Mouse (Mus musculus): ENCODE data around the gene Pawr. TPM values are rescaled to one million over a fixed set of nuclear protein-coding genes. Genes with fewer than 3 reads are reported as not detected.

The Pawr gene
- polyA plus RNA-seq, 1 experiment from 2014 or later: 9.9 TPM

DNA sequence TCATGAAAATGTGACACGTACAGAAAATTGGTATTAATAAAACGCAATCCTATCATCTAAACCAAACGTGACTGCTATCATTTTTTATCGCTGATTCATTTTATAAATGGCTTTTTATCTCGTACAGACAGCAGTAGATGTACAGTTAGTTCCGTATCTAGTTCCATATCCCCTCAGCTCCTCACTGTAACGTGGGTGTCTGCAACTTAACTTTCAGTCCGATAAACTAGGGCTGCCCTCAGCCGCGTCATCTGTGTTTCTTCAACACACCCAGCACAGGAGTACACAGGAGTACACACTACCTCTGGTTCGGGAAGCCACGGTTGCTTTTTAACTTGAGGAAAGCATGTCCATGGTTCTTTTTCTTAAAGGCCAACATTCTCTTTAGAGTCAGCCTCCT is 63.3 kb downstream of the Pawr start:
- no peak for ATAC-seq (ENCODE audit: extremely low read depth, insufficient number of reproducible peaks, low FRiP score, low TSS enrichment)
- WGBS: 72% methylated on average over 12 of the region's 12 CpGs
- Histone ChIP-seq H3K9ac (no peak overlapping the region), H3K36me3 (no peaks in the 10 kb centered on the region), H3K4me3 (no peak overlapping the region), H3K27ac (replicated peaks) (no peak overlapping the region), H3K27me3 (replicated peaks) (no peaks in the 10 kb centered on the region), H3K9me3 (no peaks in the 10 kb centered on the region), H3K4me2 (no peak overlapping the region), H3K4me1 (peaks cover 40% of the 10 kb centered on the region)

DNA sequence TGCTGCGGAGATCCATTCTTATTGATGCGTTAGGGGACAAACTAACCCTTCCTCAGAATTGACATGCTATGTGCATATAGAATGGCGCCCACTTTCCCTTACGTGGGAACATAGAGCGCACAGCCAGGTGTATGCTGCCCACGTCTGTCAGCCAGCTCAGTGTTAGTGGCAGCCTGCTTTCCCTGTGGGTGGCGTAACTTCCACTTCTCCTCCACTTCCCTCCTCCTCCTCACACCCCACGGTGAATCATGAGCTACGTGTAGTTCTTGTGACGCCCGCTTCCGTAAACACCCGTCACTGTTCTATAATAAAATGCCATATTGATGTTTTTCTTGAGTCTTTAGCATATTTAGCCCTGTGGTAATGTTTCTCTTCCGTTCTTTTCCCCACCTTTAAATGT is 63.7 kb downstream of the Pawr start:
- Histone ChIP-seq H3K4me2 (no peak overlapping the region), H3K4me3 (no peak overlapping the region), H3K27me3 (replicated peaks) (no peaks in the 10 kb centered on the region), H3K36me3 (no peaks in the 10 kb centered on the region), H3K9ac (no peak overlapping the region), H3K9me3 (no peaks in the 10 kb centered on the region), H3K27ac (replicated peaks) (no peak overlapping the region), H3K4me1 (peaks cover 36% of the 10 kb centered on the region)
- 91% methylated on average over 14 of the region's 14 CpGs for WGBS
- no peak for ATAC-seq (ENCODE audit: extremely low read depth, insufficient number of reproducible peaks, low FRiP score, low TSS enrichment)

DNA sequence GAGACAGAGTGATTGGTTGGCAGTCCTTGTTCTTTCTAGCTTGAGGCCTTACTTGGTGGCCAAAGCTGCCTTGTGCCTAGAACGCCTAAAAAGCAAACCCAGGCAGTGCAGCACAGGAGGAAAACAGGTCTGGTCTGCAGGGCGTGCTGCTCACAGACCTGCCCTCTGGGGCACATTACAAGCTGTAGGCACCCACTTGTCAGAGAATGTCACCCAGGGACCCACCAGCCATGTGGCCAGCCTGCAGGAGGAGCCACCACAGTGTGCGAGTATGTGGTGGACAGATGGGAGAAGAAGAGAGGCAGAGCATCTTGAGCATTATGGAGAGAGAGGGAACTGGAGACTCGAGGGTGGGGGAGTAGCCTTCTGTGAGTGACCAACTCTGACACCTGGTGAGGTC is 70.8 kb downstream of the Pawr start:
- H3K4me2 ChIP-seq: no peak overlapping the region
- H3K27me3 ChIP-seq (replicated peaks): no peaks in the 10 kb centered on the region
- no peak overlapping the region for H3K27ac ChIP-seq (replicated peaks)
- WGBS: 76% methylated on average over 4 of the region's 4 CpGs
- no peaks in the 10 kb centered on the region for H3K36me3 ChIP-seq
- no peak overlapping the region for H3K4me3 ChIP-seq
- peaks cover 44% of the 10 kb centered on the region for H3K4me1 ChIP-seq
- H3K9ac ChIP-seq: no peak overlapping the region
- no peak for ATAC-seq (ENCODE audit: extremely low read depth, insufficient number of reproducible peaks, low FRiP score, low TSS enrichment)
- no peaks in the 10 kb centered on the region for H3K9me3 ChIP-seq

DNA sequence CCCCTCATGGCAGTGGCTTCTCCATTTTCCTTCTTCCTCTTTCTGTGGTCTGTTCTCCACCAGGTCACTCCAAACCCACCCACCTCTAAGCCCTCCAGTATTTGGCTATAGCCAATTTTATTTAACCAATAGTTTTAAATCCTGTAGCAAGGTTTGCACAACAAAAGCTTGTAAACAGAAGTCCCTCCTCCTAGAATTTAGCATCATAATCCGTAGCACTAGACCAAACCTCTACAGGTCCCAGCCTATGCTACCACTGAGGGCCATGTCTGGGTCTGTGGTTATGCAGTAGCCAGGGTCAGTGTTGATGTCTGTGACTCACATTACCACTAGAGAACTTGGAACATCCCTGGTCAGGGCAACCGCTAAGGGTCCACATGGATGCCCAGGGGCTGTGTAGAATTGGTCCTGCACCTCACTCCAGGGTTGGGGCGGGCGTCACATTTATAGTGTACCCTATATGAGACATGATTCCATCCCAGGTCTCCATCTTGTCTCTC is 71.5 kb downstream of the Pawr start:
- H3K27ac ChIP-seq (replicated peaks): no peak overlapping the region
- H3K9ac ChIP-seq: no peak overlapping the region
- H3K27me3 ChIP-seq (replicated peaks): no peaks in the 10 kb centered on the region
- H3K4me2 ChIP-seq: no peak overlapping the region
- no peaks in the 10 kb centered on the region for H3K9me3 ChIP-seq
- H3K36me3 ChIP-seq: no peaks in the 10 kb centered on the region
- H3K4me1 ChIP-seq: peaks cover 50% of the 10 kb centered on the region
- ATAC-seq (ENCODE audit: extremely low read depth, insufficient number of reproducible peaks, low FRiP score, low TSS enrichment): no peak
- no peak overlapping the region for H3K4me3 ChIP-seq
- WGBS: 93% methylated on average over 4 of the region's 4 CpGs

DNA sequence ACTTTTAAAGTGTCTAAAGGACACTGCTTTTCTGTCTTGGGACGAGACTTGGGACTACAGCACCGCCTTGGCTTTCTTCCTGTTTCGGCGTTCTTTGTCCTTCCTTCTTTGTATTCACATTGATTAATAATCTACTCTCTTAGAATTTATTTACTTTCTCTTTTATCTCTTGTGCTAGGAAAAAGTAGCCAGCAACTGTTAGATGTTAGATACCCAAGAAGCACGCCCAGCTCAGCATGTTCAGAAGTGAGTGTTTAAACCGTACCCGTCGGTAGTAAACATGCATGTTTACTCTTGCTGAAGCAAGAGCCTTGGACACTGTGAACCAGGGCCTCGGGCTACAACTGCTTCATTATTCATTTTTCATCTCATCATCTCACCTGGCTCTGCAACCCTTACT is 72.2 kb downstream of the Pawr start:
- Histone ChIP-seq H3K9ac (no peak overlapping the region), H3K4me1 (peaks cover 50% of the 10 kb centered on the region), H3K4me3 (no peak overlapping the region), H3K27ac (replicated peaks) (no peak overlapping the region), H3K27me3 (replicated peaks) (no peaks in the 10 kb centered on the region), H3K36me3 (no peaks in the 10 kb centered on the region), H3K4me2 (no peak overlapping the region), H3K9me3 (no peaks in the 10 kb centered on the region)
- no peak for ATAC-seq (ENCODE audit: extremely low read depth, insufficient number of reproducible peaks, low FRiP score, low TSS enrichment)
- WGBS: 78% methylated on average over 9 of the region's 9 CpGs

DNA sequence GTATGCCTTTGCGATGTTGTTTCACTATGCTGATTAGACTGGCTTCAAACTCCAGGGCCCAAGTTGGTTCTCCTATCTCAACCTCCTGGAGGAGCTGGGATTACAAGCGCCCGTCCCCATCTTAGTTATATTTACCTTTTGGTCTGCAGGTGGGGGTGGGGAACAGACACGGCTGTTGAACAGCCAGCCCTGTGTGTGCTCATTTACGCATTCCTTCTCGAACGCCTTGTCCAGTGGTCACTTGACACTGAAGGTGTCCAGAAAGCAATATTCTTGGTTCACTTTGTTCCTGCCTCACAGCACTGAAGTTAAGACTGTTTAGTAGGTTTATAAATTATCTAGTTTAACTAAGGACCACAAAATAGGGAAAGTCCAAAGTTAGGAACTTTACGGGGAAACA is 73.2 kb downstream of the Pawr start:
- no peaks in the 10 kb centered on the region for H3K36me3 ChIP-seq
- H3K9me3 ChIP-seq: no peaks in the 10 kb centered on the region
- ATAC-seq (ENCODE audit: extremely low read depth, insufficient number of reproducible peaks, low FRiP score, low TSS enrichment): no peak
- H3K4me3 ChIP-seq: no peak overlapping the region
- H3K27me3 ChIP-seq (replicated peaks): no peaks in the 10 kb centered on the region
- 36% methylated on average over 8 of the region's 8 CpGs for WGBS
- no peak overlapping the region for H3K27ac ChIP-seq (replicated peaks)
- peak overlapping the region; percentile 37 for H3K4me2 ChIP-seq
- H3K4me1 ChIP-seq: peaks cover 52% of the 10 kb centered on the region
- no peak overlapping the region for H3K9ac ChIP-seq

DNA sequence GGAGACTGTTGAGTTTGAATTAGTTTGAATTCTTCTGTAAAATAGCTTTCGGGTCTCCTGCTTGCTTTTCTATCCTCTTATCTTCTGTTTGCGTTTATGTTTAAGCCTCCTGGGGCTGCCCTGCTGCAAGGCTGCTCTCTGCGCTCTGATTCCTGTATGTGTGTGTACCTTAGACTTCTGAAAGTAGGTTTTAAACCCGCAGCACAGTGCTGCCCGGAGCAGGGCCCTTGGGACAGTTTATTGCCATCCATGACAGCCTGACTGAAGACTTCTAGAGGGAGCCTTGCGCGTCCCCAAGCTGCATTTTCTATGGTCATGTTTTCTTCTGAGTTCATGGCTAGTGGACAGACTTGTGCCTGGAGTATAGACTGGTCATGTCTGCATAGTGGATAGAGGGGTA is 74.0 kb downstream of the Pawr start:
- Histone ChIP-seq H3K4me2 (no peak overlapping the region), H3K27me3 (replicated peaks) (no peaks in the 10 kb centered on the region), H3K9ac (0 out of 2 replicates have a peak overlapping the region, but pooled peaks have one; percentile 16), H3K9me3 (no peaks in the 10 kb centered on the region), H3K27ac (replicated peaks) (peak overlapping the region; percentile 42; the same call in 1 of the 2 replicates), H3K4me1 (peaks cover 52% of the 10 kb centered on the region), H3K36me3 (no peaks in the 10 kb centered on the region), H3K4me3 (no peak overlapping the region)
- ATAC-seq (ENCODE audit: extremely low read depth, insufficient number of reproducible peaks, low FRiP score, low TSS enrichment): no peak
- WGBS: 34% methylated on average over 7 of the region's 7 CpGs

DNA sequence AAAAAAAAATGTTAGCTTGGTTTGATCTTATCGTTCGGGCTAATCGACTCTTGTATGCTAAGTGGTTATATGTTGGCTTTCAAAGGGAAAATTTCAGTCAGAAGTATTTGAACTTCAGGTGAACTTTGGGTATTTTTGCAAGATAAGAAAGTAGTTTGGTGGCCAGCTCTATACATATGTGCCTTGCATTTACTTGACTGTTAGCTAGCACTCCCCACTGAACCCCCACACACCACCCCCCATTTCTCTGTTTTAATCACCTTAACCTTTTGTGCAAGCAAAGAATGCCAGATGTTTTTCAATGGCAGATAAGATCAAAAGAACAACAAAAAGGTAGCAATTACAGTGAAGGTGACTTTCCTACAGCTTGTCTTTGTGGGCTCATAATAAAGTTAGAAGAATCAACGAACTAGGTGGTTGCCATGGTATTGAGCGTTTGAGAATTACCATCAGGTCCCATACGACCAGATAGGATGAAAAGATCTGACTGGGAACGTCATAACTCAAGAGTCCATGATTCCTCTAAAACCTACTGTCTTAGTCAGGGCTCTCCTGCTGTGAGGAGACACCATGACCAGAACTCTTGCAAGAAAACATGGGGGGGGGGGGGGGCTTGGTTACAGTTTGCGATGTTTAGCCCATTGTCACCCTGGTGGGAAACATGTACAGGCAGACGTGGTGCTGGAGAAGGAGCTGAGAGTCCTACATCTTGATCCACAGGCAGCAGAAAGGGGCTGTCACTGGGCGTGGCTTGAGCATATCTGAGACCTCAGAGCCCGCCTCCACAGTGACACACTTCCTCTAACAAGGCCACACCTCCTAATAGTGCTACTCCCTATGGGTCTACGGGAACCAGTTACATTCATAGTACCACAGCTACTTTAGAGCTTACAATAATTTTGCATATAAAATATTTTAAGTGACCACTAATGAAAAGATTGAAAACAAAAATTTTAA is 75.2 kb downstream of the Pawr start:
- Histone ChIP-seq H3K9me3 (no peaks in the 10 kb centered on the region), H3K4me1 (peaks cover 52% of the 10 kb centered on the region), H3K9ac (no peak overlapping the region), H3K27ac (replicated peaks) (0 out of 2 replicates have a peak overlapping the region, but pooled peaks have one; percentile 24), H3K36me3 (peaks cover 11% of the 10 kb centered on the region), H3K27me3 (replicated peaks) (no peaks in the 10 kb centered on the region), H3K4me3 (no peak overlapping the region), H3K4me2 (no peak overlapping the region)
- 79% methylated on average over 12 of the region's 12 CpGs for WGBS
- no peak for ATAC-seq (ENCODE audit: extremely low read depth, insufficient number of reproducible peaks, low FRiP score, low TSS enrichment)

DNA sequence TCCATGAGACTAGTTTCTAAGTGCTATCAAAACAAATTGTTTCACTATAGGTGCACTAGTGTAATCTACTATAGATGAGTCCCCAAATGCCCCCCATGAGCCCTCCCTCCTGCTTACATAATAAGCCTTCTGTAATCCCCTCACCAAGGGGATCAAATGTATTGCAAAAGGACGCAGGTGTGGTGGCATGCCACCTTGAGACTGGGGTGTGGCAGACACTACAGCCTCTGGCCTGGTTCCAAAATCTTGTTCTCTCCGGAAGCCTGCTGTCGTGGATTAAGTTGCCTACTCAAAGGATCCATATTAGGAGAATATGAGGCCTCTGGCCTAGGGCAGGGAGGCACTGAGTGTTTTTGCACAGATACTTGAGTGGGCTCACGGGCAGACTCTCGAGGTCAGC is 76.1 kb downstream of the Pawr start:
- Histone ChIP-seq H3K4me1 (peaks cover 52% of the 10 kb centered on the region), H3K4me3 (no peak overlapping the region), H3K36me3 (peaks cover 17% of the 10 kb centered on the region), H3K27ac (replicated peaks) (peak overlapping the region; percentile 36; the same call in 1 of the 2 replicates), H3K9ac (no peak overlapping the region), H3K4me2 (no peak overlapping the region), H3K27me3 (replicated peaks) (no peaks in the 10 kb centered on the region), H3K9me3 (no peaks in the 10 kb centered on the region)
- ATAC-seq (ENCODE audit: extremely low read depth, insufficient number of reproducible peaks, low FRiP score, low TSS enrichment): 0 out of 2 replicates have a peak, but pooled peaks have one; percentile 14
- WGBS: 36% methylated on average over 5 of the region's 5 CpGs

DNA sequence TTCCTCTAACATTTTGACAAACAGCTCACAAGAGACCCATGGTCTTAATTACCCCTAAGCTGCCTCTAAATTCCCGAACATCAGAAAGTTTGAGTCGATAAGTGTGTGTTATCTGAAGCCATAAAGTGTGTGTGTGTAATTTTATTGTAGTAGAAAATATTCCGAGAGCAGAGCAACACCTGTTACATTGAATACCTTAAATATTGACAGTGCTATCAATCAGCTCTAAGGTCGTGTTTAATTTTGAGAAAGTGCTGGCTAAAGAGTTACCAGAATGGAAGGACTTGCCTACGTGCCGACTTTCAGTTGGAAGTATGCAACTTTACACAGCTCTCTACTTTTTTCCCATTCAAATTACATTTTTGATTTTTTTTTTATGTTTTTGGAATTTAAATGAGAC is 76.5 kb downstream of the Pawr start:
- Histone ChIP-seq H3K4me3 (no peak overlapping the region), H3K4me1 (peaks cover 52% of the 10 kb centered on the region), H3K36me3 (peaks cover 20% of the 10 kb centered on the region), H3K27me3 (replicated peaks) (no peaks in the 10 kb centered on the region), H3K9me3 (no peaks in the 10 kb centered on the region), H3K4me2 (no peak overlapping the region), H3K9ac (no peak overlapping the region), H3K27ac (replicated peaks) (peak overlapping the region; percentile 36; the same call in 1 of the 2 replicates)
- no peak for ATAC-seq (ENCODE audit: extremely low read depth, insufficient number of reproducible peaks, low FRiP score, low TSS enrichment)
- WGBS: 71% methylated on average over 6 of the region's 6 CpGs

DNA sequence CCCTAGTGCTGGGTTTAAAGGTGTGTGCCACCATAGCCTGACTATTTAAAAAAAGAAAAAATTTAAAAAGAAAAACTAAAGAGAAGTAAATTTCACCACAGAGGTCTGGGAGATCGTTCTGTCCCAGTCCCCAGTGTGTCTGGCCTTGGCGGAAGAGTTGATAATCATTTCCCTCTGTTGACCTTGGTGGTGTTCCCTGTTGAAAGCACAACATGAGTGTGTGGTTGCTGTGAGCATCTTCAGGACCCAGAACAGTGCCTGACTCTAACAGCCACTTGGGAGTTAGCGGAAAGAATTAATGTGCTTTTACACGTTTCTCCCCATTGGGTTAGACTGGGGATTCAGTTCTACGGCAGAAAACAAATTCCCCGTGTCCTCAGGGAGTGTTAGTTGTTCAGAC is 77.1 kb downstream of the Pawr start:
- no peak overlapping the region for H3K4me2 ChIP-seq
- H3K27ac ChIP-seq (replicated peaks): 0 out of 2 replicates have a peak overlapping the region, but pooled peaks have one; percentile 12
- no peak overlapping the region for H3K9ac ChIP-seq
- no peaks in the 10 kb centered on the region for H3K27me3 ChIP-seq (replicated peaks)
- H3K4me3 ChIP-seq: no peak overlapping the region
- peaks cover 52% of the 10 kb centered on the region for H3K4me1 ChIP-seq
- no peaks in the 10 kb centered on the region for H3K9me3 ChIP-seq
- 68% methylated on average over 6 of the region's 6 CpGs for WGBS
- ATAC-seq (ENCODE audit: extremely low read depth, insufficient number of reproducible peaks, low FRiP score, low TSS enrichment): no peak
- peaks cover 25% of the 10 kb centered on the region for H3K36me3 ChIP-seq

All from heart, embryonic 13.5 days (tissue).